Mouse (Mus musculus) brain, adult 2 months (tissue): ENCODE data around the gene Schip1.

ENCODE experiments used
- DNase-seq: peaks from one replicate; pipeline ENCODE4 v3.0.0; 2011; ENCODE audit warnings: low read depth, low spot score

The Schip1 gene

DNA sequence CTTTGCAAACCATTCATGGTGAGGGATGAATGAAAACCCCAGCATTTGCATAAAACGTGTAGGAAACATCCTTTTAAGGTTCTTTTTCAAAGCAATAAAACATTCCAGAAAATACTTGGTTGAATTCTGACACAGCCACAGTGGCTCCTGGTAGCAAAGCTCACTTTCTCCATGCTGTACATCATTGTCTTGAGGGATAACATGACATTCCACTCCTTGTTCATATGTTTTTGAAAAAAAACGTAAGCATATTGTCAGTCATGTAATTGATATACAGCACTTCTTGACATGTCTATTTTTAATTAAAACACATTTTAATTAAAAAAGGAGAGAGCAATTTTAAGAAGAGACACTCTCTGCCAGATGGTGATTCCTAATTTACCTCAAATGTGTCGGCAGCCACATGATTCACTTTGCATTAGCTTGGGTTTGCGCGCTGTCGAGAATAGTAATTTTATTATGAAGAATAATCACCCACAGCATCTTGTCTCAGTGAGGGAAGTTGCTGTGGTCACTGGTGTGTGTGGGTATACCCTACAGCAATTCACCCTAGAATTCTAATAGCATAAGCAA, 61.8 kb downstream of the Schip1 start:
- DNase-seq: peak; percentile 44

DNA sequence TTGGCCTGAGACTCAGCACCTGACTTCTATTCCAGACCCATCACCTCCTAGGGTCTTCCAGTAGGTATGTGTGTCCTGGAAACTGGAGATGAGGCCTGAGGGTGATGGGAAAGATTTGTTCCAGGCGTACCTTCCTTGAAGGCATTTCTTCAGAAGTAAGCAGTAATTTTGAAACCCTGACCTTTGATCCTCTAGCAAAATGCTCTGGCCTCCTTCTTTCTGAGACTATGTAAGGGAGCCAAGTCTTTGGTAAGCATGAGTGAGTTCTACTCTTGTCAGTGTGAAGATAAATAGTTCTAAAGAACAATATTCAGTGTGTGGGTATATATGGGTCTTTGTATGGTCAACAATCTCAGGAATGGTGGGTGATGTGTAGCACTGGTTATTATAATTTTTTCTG, 65.8 kb downstream of the Schip1 start:
- no peak for DNase-seq

DNA sequence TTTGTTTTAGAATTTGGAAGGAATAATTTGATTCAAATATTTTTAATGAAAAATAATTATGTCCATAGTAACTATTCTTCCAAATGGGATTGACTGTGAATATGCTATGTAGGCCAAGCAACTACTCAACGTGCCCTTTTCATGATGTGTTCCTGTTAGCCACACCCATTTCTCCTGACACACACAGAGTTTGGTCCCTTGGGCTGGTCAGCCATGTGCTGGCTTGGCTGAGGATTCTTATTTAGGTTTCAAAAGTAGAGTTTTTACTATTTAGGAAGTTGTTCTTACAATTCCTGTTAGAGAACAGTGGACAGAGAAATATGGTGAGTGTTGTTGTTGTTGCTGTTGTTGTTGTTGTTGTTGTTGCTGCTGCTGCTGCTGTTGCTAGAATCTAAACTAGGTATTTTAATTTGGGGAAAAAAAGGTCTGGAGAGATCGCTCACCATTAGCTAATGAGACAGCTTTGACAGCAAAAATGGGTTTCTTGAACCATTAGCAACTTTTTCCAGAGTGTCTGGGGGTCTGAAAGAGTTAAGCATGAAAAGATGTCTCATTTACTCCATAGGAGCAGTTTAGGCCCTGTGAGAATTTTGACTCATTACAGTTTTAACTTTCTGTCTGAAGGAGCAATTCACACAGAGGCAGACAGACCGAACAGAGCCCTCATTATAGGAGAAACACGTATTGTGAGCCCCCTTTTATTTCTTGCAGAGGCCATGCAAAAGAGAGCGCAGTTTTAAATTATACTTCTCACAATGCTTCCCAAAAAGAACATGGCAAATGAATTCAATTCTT, 74.4 kb downstream of the Schip1 start:
- no peak for DNase-seq

DNA sequence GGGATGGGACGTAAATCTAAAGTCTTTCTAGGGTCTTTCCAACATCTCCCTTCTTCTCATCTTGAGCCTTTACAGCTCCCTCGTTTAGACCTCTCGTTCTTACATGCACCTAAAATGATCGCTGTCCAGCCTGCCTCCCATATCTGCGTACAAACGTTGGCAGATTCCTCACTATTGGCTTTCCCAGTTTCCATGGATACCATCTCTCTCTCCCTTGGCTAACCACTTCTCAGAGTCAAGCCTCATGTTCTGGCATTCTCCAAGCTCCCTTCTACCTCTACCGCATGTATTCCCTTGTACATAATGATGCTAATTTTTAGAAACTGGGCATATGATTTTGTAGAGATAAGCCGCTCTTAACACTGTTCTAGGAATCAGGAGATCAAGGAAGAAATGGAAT, 86.1 kb downstream of the Schip1 start:
- DNase-seq: peak; percentile 67

DNA sequence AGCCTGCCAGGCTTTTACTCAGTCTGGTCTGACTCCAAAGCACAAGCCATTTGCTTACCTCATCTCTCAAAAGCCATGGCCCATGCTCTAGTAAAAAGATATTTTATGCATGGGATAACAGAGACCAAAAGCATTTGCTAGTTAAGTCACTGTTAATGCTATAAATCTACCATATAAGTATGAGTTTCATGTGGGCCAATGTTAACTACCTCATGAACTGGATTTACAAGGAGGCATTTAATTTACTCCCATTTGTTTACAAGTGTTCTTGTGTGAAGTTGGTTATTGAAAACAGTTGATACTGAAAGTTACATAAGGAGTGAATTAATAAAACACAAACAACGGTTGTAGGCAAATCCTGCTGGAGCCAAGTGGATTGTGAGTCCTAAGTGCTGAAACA, 95.6 kb downstream of the Schip1 start:
- no peak for DNase-seq

DNA sequence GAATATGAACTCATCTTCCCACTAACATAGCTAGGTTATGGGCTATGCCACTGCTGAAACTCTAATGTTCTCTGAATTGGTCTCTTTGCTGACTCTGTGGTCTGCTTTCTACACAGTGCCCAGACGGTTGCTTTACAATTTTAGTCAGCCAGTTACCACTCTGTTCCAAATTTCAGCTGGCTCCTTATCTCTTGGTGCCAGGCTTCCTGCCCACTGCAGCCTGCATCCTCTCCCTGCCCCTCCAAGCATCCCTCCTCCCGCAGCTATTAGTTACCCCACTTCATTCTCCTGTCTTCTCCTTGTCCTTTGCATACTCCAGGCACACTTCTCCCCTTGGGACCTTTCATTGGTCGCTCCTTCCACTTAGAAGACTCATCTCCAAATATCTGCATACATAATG, 96.2 kb downstream of the Schip1 start:
- no peak for DNase-seq

DNA sequence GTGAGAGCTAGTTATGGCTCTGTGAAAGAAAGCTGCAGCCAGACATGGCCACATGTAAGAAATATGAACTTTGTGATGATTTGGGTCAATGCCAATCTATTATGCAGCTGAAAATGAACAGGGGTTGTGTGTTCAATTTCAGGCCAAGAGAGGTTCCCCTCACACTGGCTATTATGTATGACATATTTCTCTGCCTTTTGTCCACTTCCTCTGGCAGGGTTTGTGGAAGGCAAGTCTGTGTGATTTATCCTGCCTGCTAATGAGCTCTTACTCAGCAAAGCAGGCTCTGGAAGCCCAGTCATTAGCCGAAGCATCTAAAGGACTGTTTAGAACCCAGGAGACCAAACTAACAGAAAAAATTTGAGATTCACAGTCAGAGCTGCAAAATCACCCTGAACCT, 113.6 kb downstream of the Schip1 start:
- no peak for DNase-seq

DNA sequence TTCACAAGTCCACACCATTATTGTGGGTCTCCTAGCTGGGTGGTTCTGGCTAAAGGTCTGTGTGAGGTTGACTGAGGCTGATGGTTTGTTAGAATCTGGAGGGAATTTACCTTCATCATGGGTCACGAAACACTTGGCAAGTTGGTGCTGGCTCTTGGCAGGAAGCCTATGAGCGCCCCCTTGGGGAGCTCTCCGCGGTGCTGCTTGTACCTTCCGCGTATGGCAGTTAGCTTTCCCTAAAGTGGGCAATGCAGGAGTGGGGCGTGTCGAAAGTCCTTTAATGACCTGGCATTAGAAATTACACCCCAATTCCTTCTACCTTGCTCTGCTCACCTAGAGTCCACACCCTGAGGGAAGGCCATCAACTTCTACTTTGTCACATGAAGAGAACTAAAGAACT, 122.9 kb downstream of the Schip1 start:
- DNase-seq: no peak

DNA sequence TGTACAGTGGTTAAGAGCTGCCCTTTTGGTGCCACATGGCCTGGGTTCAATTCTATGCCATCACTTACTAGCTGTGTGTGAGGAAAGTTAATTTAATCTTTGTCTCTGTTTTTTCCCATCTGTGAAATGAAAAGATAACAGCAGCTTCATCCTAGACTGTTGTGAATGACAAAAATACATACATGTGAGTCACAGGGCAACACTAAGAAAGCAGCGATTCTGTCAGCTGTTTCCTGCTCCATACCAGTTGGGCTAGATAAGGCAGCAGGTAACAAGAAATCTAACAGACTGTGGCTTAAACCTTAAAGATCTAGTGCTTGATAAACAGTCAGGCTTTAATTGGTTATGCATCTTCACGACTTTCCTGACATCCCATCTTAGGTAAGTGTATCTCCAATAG, 124.5 kb downstream of the Schip1 start:
- DNase-seq: peak; percentile 54

DNA sequence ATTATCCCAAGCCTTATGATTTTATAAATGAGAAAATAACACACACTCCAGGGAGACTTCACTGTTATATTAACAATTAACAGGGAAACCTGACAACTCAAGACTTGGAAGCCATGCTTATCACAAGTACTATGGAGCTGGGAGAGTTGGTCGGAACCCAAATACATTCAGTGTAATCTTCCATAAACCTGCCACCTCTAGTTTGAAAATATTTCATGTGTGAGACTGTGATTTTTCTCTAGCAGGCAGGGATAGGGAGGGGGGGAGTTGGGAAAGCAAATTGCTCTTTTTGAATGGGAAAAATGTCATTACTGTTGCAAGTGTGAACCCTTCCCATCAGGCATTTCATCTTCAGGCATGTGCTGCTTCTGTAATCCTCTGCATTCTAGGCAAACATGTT, 132.3 kb downstream of the Schip1 start:
- DNase-seq: peak; percentile 15

DNA sequence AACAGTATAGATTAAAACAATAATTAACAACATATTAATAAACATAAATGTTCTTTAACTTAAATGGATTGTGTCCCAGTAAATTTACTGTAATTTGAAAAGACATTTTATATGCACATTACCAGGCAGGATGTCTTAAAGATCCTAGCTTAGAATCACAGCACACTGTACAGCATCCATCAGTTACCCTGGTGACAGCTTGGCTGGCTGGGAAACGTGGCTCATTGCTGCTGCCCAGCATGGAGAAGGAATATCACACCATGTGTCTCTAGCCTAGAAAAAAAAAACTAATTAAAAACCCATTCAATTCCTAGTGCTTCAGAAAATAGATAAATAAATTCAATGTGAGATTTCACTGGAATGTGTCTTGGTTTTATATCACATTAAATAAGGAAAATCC, 136.6 kb downstream of the Schip1 start:
- peak; percentile 42 for DNase-seq

DNA sequence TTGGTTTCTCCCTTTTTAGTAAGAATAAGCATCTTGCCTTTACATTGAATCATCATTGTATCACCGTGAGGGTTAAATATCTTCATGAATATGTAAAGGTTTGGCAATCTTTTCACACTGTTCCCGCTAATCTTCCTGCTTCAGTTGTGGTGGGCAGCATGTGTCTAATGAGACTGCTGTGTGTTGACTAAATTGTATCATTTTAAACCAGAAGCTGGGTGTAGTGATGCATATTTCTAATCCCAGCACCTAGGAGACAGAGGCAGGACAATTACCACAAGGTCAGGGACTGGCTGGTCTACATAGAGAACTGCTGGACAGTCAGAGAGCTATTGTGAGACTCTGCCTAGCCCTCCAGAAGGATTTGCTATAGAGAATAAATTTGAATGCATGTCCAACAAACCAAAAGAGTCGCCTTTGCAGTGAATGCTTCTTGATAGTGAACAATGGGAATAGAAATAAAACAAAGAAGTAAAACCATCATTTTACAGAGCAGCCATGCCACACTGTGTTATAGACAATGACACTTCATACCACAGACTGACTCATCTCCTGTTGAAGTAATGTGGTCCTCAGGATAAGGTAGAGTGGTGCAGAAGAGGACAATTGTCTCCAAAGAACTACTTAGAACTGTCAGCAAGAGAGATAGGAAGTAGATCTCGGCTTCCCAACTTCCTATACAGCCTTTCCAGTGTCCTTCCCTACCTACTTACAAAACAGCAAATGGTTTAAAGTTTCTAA, 137.7 kb downstream of the Schip1 start:
- no peak for DNase-seq

DNA sequence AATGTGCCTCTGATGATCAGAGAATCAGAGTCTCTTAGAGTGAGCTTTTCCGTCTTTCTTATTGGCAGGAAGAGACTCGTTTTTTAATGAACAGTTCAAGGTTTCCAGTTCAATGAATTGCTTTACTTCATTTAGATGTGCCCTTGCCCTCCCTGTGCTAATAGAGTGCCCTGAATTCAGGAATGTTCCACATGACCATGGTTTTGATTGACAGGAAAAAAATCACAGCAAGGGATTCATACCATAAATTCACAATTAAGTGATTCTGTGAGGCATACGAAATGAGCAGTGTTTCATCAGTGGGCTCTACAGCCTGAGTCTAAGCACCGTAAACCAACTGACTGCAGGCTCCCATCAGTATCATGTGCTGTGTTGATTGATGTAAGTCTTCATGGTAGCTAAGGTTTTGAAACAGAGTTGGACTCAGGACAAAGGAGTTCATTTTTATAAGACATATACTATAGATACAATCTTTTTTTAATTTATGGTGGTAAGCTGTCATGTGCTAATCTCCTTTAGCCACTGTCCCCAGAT, 139.4 kb downstream of the Schip1 start:
- DNase-seq: no peak

DNA sequence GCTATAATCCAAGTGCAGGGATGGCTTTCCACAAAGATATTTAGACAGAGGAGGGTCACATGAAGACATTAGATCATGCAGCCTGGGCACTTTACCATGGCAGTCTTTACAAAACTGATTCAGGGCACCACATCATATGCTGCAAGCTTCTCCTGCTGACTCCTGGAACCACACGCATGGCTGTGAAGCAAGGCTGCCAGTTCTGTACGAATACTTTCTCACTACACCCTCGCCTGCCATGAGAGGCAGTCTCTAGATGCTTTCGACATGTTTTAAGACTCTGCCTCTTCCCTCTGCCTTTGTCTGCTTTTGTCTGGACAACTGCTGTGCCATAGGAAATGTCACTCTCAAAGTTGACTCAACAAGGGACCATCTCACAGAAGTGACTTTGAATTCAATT, 145.8 kb downstream of the Schip1 start:
- peak; percentile 36 for DNase-seq

DNA sequence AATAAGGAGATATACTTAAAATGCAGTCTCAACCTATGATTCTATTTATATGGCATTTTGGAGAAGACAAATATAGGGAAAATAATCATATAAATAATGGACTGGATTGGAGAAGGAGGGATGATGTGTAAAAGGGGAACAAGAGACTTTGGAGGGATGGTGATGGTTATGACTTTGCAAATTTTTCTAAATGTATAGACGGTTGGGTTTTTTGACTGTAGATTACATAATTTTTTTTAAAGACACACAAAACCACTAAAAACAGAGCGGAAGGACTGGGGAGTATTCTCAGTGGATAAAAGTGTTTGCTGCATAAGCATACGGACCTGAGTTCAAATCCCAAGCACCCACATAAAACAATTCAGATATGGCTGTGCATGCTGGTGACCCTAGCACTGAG, 156.8 kb downstream of the Schip1 start:
- no peak for DNase-seq

DNA sequence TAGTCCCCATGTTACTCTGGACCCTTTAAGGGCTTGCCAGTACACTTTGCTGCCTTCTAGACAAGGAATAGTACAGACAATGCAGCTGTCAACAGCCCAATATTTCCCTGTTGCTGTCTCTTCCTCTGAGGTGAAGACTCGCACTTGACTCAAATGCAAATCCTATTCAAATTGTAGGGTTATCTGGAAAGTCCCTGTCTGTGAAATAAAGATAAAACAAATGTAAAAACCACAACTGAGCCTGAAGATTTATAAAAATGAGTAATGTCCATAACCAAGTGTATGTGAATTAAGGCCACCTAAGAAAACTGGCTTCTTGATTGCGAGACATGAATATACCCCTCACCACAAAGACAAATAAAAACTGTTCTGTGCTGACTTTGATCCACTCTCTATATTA, 175.3 kb downstream of the Schip1 start:
- no peak for DNase-seq

DNA sequence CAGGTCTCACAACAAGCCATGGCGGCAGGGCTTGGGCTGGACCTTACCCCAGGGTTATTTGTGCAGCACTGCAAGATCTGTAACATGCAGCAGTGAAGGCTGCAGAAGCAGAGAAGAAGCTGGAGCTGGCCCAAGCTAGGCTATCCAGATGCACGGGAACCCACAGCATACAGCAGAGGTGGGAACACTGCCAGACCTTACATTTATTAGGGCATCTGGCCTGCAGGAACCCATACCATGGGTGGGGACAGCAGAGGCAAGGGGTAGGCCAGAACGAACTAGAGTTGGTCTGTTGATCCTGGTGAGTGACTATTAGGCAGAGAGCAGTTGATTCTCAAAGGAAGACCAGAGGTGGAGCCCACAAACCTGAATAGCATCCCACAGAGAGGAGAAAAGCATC, 178.6 kb downstream of the Schip1 start:
- DNase-seq: no peak

DNA sequence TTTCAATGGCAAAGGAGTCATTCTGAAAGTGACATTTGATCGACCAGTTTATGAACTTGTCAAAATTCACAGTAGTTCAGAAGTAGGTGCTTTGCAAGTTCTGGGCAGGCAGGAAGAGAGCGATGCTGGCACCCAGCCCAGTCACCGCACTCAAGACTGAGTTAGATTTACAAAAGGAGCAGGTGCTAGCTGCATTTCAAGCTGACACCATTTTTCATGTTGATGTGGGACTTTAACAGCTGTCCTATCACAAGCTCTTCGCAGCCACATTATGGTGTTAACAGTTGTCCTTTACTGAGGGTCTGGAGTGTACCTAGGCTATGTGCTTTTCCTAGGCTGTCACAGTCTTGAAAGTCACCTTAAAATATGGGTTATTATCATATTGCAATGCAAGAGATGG, 181.6 kb downstream of the Schip1 start:
- DNase-seq: peak; percentile 54

DNA sequence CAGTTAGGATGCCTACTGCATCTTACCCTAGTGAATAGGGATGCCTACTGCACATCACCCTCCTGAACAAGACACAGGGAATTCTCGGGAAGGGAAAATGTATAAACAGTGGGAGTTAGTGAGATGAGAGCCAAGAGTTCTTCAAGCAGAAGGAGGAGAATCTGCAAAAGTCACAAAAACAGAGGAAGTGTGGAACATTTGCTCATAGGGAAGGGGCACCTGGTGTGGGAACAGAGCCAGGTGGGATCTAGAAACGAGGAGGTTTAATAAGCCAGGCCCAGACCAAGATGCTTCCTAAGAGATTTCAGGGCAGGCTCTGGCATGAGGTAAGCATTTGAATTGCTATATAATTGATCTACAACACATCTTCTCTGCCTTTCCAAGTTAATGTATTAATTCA, 186.0 kb downstream of the Schip1 start:
- DNase-seq: peak; percentile 63

DNA sequence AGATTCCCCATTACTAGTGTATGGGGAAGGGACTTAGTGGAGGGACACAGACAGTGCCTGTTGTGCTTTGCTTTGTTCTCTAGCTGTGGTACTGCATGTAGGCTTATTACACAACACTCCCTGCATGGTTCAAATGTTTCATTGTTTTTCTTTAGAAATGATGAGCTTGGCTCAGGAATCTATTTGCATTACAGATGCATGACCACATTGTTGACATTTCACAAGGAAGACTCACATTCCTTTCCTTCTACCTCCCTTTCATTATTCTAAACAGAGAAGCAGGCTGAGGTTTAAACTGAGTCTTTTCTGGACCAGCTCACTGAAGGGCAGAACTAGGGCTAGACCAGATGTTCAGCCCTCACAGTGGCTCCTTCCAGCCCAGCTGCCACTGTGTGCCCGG, 187.7 kb downstream of the Schip1 start:
- DNase-seq: peak; percentile 69

DNA sequence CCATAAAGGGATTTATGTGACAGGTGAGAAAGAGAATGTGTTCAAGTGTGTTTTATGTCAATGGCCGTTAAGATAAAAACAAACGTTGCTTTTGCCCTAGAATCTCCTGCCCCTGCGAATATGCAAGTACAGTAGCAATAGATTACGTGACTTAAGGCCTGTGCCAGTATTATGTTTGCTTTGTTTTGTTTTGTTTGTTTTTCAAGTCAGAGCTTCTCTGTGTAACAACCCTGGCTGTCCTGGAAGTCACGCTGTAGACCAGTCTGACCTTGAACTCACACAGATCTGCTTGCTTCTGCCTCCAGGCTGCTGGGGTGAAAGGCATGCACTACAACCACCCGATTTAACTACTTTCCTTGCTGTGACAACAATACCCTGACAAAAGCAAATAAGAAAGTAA, 197.7 kb downstream of the Schip1 start:
- no peak for DNase-seq

DNA sequence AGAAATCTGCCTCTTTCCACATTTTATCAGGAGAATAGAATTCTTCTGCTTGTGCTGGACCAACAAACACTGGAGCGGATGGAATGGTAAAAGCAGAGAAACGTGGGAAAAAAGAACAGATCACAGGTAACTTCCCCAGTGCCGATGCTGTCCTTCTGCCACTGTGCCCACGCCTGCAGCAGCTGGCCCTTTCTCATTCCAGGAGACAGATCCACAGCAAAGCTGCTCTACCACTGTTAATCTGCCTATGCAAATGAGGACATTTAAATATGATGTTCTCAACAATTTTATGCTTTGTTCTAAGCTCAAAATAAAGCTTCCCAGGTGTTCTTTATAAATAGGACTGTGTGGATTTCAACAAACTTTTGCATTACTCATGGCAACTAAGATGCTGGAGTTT, 203.3 kb downstream of the Schip1 start:
- DNase-seq: peak; percentile 60

DNA sequence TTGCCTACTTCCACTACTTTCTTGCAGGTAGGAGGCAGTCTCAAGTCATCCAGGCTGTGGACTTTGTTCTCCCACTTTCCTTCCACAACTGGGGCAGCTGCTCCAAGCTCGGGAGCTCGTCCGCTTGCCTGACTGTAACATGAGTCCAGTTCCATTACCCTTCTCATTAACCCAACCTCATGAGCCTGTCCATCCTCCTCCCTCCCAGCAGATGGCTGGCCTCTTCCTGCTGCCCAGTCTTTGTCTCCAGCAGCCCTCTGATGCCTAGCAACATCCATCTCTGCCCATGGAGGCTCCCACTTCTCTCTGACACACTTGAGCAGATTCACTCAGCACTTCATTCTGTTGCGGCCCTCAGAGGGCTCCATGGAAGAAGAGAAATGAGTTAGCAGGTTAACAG, 204.6 kb downstream of the Schip1 start:
- no peak for DNase-seq
